Mouse (Mus musculus): ENCODE results near the gene Gm15107. TPM values are rescaled to one million over a fixed set of nuclear protein-coding genes. Genes with fewer than 3 reads are reported as not detected.
"Not testable (repeated sequence)": the region's sequence is repeated elsewhere in the genome, so short reads cannot be mapped to it uniquely, and the experiment has no call there.

Gm15107 gene
- not detected in 2 replicates for polyA plus RNA-seq (2012; rRNA removed)

DNA sequence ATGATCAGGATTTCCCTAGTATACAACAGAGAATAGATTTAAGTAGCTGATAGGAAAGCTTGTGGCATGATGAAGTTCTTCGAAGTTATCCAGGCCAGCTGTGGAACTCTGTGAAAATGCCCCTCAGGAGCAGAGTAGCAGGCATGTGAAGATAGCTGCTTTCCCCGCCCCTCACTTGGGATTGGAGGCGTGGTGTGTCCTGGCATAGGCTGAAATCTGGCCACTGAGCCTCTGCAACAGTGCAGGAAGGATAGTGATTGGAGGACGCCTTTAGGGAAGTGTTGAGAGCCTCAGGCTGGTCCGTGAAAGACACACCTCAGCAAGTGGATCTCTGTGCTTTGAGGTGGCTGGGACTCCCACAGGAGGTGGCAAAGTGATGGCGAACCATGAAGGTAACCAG lies at the start of gene Gm15107:
TSS of gene Gm15107 (plus strand) at position 301 of the 400 bp plus-strand sequence.
- H3K4me3 ChIP-seq (replicated peaks; ENCODE audit: insufficient read depth, low read depth, low read length); H3K27me3 ChIP-seq (ENCODE audit: control insufficient read depth, insufficient read depth, low read length); H3K4me1 ChIP-seq (ENCODE audit: control insufficient read depth, insufficient read depth, low read length); H3K27ac ChIP-seq (ENCODE audit: insufficient read depth, low read length); DNase-seq: not testable (repeated sequence)
- 83% methylated on average over 1 of the region's 6 CpGs for WGBS

Other genes starting within 250 kb of the Gm15107 start
- gene Gm15080, start 187.7 kb upstream of the Gm15107 start, polyA plus RNA-seq (2012; rRNA removed) = not detected in 2 replicates

Data from cerebellum, adult 2 months (tissue).